Mouse (Mus musculus) megakaryocyte, adult 5-6 weeks (primary cell): Measurements from ENCODE around the gene Zfp329. TPM values are rescaled to one million over a fixed set of nuclear protein-coding genes. Genes with fewer than 3 reads are reported as not detected.

Experiments
- ATAC-seq: 2 replicates; pipeline ENCODE4 v1.8.0; 2016; ENCODE audit warnings: mild to moderate bottlenecking, inconsistent platforms; ENCODE audit not compliant: poor library complexity, severe bottlenecking
- total RNA-seq, 2 experiments: library from RNA; stranded (forward) in 1 of 2; stranded (reverse) in 1 of 2; fragments of 153-499, 151-499 nt in 1 of 2; fragments of 221-1000, 200-1000 nt in 1 of 2; gene quantifications; 2 replicates each; pipeline versions ENCODE4 v1.2.3 to v1.2.4; 2015 to 2017

The Zfp329 gene
- total RNA-seq (2015) (5.8 and 6.5 TPM in 2 replicates), total RNA-seq (2017) (8.6 and 9.3 TPM in 2 replicates)

DNA sequence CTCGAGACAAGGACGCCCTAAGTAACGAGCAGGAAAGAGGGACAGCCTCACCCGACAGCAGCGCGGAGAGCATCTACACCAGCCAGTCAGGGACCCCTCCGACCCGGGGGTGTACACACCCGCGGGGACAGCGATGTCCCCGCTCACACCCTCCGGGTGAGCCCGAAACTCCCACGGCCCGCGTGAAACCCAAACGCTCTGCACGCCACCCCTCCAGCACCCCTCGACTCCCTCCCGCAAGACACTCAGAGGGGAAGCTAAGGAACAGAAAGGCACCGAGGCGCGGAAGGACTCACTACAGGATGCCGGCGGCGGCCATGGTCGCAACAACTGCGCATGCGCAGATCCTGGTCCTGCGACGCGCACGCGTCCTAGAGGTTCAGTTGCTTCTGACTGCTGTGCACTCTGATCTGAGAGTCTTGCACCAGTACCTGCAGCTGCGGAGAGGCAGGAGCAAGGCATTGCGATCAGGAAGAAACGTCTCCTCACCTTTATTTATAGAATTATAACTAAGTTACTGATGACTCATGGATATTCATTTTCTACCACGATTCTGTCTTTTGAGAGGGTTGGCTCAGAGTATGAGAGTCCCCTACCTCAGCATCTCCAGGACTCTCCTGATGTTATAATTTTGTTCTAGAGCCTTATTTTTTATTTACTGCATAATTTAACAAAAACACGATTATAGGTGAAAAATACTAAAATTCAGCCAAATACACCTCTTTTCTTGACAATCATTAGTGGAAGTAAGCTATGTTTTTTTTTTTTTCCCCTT lies at the start of gene Zfp329:
Gene Zfp329, minus strand, starts transcription at position 338 of the 775 bp plus-strand sequence.
- ATAC-seq, result peak; percentile 99

DNA sequence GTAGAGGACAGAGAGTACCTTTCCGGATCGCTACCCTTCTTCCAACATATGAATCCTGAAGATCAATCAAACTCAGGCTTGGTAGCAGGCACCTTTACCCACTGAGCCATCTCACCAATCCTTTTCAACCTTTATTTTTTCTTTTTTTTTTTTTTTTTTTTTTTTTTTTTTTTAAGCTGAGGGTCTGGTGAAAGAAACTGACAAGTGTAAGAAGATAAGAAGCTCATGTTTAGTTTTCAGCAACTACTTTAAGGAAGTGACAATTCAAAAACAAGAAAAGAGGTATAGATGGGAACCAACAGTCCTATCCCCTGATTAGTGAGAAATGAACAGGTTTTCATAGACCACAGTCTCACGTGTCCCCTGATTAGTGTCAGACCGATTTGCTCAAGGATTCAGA lies 17.1 kb upstream of the Zfp329 start:
- ATAC-seq, result no peak

DNA sequence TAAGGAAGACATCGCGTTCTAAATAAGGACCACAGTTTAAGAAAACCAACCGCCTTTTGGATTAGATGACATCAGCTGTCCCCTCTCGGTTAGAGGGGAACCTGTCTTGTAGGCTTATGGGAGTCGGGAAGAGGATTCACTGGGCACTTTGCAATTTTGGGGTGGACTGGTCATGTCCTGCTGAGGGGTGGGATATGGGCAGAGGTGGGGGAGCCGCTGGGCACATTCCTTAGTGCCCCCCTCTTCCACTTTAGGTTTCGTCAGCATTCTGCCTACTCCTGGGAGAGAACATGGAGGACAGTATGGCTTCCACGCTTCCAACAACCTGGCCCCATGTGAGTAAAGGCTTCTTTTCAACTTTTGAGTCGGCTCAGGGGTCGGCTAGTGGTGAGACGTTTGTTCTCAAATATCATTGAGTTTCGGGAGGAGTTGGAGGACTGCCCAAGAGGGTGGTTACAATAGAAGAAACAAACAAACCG lies 16.6 kb upstream of the Zfp329 start:
- peak; percentile 23 for ATAC-seq

DNA sequence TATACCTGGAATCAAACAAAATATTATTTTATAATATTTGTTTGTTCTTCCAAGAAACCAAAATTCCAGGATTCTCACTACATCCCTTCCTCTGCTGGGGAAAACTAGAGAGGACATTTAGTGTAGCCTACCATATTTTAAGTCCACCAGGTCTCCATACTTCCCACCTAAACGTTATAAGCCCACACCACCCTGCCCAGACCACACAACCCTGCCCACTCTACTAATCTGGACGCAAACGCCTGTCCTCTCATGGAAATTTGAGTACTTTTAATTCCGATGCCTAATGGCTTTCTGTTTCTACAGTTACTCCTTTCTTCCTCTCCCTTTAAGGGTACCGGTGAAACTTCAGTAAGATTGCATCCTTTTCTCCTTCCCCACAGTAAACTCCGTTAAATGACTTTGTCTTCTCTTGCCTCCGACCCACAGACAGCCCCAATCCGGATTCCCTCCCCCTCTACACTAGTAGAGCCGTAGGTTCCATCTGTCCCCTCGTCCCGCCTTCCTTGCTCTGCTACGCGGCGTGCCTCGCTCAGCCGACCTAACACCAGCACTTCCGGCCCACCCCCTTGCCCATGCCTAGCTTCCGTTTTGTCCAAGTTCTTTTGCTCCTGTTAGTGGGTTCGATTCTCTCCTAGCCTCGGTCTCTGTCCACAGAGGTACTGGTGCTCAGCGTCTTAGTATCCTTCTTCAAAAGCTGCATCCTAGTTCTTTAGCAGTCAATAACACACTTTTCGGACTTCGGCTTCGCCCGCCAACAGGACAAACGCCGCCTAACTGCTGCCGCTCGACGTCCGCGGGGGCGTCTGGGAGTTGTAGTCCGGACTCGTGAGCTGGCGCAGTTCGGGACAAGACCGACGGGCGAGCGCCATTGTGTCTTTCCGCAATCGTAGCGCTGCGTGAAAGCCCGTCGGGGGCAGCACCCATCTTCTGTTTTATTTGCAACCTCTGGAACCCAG lies 15.8 kb upstream of the Zfp329 start, which contains the start of gene Zfp110:
Gene Zfp110, plus strand, starts transcription at position 600 of the 959 bp plus-strand sequence.
- ATAC-seq, result peak; percentile 97

DNA sequence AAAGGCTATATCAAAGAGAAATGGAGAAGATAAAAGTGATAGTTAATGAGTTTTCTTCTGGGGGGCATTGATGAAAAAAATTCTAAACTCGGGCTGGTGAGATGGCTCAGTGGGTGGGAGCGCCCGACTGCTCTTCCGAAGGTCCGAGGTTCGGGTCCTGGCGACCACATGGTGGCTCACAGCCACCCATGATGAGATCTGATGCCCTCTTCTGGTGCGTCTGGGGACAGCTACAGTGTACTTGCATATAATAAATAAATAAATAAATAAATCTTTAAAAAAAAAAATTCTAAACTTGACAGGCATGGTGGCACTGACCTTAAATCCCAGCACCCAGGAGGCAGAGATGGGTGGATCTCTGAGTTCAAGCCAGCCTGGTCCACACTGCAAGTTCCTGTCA lies 3.1 kb downstream of the Zfp329 start:
- no peak for ATAC-seq

DNA sequence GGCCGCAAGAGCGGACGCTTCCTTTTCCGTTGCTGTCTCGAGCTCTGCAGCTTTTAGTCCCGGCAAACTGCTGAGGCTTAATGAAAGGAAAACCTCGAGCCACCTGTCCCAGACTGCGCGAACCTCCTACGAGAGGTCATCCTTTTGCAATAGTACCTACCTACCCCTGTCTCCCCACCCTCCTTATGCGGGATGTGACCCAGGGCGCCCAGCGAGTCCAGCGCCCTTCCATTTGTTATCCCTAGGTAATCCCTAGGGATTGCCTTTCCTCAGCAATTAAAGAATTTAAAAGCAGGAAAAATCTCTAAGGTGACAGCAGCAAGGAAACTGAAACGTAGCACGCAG lies 15.0 kb downstream of the Zfp329 start:
- peak; percentile 39; the same call in 1 of the 2 replicates for ATAC-seq

DNA sequence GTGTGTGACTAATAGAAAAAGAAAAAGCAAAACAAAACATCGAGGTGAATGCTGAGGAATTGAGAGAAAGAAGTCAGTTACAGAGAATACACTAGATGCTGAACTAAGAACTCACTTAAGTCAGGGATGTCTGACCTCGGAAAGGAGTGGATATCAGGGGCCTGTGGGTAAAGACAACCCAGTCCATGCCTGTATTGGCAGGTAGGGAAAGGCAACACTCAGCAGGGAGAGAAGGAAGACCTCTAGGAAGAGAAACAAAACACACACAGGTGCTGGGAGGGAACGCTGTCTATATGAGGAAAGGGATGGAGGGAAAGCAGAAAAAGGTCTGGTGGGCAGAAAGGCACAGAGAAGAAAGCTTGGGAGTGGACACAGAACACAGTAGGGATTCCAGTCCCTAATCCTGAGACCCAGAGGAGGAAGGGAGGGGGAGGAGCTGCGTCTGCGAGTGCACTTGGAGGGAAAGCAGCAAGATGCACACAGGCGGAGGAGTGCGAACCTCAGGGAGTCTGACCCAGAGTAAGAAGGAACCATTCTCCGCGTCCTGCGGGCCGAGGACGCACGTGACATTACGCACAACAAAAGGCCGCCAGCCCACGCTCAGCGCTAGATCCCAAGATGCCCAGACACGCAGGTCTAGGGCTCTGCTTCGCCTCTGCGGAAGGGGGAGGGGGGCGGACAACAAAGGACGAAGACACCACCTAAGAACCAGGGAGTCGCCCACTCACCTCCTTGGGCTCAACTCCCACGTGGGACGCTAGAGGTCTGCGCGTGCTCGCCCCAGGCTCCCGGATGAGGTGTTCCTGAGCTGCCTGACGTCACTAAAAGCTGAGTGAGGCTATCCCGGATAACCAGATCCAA lies 15.6 kb downstream of the Zfp329 start, which contains the start of gene Zscan18:
Gene Zscan18, minus strand, starts transcription at position 770 of the 861 bp plus-strand sequence.
- peak; percentile 89 for ATAC-seq

DNA sequence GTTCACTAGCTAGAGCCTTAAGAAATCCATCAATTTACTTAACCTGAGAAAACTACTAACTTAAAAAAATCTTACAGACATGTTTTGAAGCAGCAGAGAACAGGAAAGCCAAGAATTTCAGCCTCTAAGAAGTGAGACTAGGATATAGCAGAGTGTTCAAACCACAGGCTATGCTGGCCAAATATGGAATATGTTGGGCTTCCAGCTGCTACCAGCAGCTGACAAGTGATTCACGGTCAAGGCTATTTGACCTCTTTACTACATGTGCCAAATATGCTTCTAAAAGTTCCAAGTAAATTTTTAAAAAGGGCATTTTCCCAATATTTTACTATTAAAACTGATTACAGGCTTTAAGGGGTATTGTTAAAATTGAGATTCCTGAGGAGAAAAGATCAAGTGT lies 19.1 kb downstream of the Zfp329 start:
- ATAC-seq, result no peak

DNA sequence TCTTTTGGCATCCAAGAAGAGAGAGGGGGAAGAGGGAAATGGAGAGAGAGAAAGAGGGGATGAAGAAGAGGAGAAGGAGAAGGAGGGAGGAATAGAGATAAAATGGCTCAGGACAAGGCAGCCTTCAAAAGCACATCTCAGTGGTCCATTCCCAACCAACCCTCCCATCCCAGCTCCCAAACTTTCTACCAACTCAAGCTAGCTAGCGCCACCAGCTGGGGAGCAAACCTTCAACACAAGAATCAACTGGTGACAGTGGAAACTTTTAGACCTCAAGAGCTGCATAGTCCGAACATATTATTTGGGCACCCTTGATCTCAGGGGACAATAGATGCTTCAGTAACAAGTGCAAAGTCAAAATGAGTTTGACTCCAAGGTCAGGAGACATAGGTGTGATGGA lies 20.7 kb downstream of the Zfp329 start:
- no peak for ATAC-seq

DNA sequence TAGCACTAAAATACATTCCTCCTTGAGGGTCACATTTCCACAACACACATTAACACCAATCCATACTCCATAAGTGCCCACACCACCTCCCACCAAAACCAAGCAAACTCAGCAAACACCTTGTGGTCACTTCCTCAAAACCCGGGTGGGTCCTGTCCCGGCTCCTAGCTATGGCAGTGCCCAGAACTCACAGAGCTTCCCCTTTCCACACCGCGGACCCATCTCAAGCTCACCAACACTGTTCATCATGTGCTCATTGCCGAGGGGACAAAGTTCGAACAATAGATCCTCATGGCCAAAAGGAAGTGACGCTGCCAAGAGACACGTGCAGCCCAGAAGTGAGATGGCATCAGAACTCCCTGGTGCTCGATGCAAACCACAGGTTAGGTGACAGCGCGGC lies 26.0 kb downstream of the Zfp329 start:
- ATAC-seq, result peak; percentile 59

DNA sequence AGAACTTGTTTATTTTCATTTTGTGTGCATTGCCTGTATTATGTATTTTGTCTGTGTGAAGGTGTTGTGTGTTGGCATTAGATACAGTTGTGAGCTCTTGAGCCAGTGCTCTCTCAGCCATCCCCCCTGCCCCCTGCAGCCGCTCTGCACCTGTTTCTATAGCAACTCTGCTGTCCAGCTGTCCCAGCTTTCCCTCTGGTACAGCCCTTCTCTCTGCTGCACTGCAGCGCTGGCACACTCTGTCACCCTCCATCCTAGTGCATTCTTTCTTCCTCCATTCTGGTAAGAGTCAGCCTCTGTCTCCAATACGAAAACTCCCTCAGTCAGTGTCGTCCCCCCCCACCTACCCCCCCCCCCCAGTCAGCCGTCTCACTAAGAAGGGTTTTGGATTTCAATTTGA lies 30.6 kb downstream of the Zfp329 start:
- no peak for ATAC-seq

DNA sequence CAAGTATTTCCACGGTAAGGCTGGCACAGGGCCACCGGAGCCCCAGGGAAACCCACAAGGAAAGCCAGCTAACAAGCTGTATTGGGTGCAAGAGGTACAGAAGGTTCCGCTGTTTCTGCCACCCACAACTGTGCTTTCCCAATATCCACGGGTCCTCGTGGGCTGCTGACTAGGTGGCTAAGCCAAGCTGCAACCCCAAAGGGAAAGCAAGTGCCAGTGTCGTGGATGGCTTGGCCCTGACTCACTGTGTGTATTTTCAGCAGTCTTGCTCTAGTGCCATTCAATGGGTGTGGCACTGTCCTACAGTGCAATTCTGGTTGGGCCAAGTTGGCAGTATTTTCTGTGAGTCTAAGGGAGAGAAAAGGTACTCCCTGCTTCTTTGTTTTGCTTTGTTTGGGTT lies 31.3 kb downstream of the Zfp329 start:
- no peak for ATAC-seq

DNA sequence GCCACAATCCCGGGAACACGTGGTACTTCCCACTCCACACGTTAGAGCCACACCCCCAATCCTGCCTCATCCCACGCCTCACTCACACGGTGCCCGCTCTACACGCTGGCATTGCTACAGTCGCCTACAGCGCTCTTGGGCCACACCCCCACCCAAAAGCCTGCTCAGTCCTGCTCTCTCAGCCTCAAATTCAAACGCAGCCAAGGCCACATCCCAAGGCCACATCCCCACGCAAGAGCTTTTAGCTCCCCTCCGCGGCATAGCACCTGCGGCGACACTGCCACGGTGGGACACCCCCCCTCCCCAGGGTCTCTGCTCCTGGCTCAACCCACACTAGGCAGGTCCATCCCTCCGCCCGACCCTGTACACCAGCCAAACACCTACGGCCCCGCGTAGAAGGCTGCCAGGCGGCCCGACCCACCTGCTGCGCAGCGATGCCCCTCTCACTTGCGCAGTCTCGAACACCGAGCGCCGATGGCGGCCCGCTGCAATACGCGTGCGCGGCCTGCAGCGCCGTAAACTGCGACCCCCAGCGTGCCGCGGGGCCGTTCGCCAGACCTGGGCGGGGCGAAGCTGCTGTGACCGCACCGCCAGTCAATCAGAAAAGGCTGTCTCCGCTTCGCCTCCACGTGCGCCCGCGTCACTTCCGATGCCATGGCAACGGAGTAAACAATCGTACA lies 38.4 kb downstream of the Zfp329 start:
- peak; percentile 91 for ATAC-seq

DNA sequence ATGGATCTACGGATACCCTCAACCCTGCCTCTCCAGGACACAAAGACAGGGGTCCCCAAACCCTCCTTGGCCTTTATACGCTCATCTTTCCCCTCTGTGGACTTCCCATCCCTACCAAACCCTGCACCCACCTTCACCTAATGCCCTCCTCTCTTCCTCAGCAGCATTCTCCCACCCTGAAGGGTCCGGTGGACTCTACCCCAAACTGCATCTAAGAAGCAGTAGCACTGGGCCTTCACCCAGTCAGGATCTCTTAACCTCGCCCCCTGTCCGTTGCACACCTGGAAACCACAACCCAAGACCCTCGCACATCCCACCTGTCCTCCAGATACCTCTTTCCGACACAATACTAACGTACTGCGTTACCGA lies 38.9 kb downstream of the Zfp329 start:
- no peak for ATAC-seq

DNA sequence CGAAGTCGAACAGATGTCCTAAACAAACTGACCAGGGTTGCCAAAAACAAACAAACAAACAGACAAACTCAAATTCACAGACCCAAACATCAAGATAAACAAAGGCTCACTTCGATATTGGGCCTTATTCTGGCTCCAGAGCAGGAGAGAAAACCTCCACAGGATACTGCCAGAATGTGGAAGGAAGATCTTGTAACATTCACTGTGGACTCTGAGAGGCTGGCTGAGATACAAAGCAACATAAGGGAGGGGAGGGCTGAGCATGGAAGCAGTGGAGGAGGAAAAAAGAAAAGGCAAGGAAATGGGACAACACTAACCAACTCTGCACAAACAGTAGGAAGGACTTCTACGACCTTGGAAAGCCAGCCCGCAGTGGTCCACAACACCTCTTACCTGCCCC lies 39.5 kb downstream of the Zfp329 start:
- no peak for ATAC-seq

DNA sequence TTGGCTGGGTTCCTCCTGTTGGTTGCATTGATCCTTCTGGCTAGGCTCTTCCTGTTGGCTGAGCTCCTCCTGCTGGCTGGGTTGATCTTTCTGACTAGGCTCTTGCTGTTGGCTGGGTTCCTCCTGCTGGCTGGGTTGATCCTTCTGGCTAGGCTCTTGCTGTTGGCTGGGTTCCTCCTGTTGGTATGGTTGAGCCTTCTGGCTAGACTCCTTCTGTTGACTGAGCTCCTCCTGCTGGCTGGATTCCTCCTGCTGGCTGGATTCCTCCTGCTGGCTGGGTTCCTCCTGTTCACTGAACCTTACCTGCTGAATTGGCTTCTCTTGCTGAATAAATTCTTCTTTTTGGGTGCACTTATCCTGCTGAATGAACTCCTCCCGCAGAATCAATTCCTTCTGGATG lies 44.1 kb downstream of the Zfp329 start:
- ATAC-seq, result no peak

DNA sequence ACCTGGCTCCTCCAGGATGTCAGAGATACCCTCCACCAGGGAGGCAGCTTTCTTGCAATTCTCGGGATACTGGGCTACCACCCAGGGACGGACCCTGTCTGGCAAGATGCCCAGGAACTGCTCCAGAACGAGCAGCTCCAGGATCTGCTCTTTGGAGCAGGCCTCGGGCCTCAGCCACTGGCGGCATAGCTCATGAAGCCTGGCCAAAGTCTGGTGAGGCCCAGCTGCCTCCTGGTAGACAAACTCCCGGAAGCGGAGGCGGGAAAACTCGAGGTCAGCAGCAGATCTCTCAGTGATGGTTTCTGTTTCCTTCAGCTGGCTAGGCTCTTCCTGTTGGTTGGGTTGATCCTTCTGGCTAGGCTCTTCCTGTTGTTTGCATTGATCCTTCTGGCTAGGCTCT lies 44.5 kb downstream of the Zfp329 start:
- ATAC-seq, result no peak
